Mouse (Mus musculus): ENCODE results near the gene Rap1gap2. TPM values are rescaled to one million over a fixed set of nuclear protein-coding genes. Genes with fewer than 3 reads are reported as not detected.

Rap1gap2 gene
- polyA plus RNA-seq, 1 experiment from 2014 or later: 6.6 TPM

DNA sequence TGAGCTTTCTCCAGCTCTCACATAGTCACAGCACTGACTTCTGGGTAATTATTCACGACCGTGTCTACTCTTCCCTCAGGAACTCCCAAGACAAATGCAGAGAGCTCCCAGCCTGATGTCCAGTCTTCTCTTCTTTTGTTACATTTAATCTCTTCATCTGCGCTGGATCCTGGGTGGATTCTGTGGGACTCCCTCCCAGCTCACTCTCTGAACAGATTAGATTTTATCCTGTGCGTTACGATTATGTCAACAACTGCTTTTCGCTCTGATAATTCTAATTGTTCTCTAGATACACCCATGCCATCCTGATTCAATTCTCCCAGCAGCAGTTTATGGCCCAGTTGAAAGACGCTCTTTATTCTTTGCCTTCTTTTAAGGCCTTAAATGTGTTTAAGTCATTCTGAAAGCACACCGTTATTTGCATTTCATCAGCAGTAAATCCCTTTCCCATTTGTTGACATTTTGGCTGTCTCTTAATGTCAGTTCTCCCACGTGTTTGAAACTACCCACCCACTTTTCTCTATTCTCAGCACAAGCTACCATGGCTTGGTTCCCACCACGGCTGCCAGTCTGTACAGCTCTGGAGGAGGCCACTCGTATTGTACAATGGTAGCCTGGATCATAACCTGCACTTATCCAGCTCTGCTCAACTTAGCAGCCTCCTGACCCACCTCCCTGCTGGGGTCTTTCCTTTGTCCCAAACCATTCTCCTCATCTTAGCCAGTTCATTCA is 180.8 kb downstream of the Rap1gap2 start:
- H3K36me3 ChIP-seq (ENCODE audit: control insufficient read depth, insufficient read depth, low read length): no peaks in the 10 kb centered on the region
- no peak overlapping the region for H3K4me3 ChIP-seq (ENCODE audit: low read depth, low read length)
- no peaks in the 10 kb centered on the region for H3K27me3 ChIP-seq (ENCODE audit: control insufficient read depth, insufficient read depth, low read length)
- H3K4me2 ChIP-seq: no peak overlapping the region
- H3K27ac ChIP-seq (ENCODE audit: low read depth, low read length): no peak overlapping the region
- no peak overlapping the region for H3K9ac ChIP-seq (ENCODE audit: low read depth, low read length)
- H3K9me3 ChIP-seq (replicated peaks; ENCODE audit: control insufficient read depth, low read length): no peaks in the 10 kb centered on the region
- 69% methylated on average over 11 of the region's 11 CpGs for WGBS (ENCODE audit: insufficient replicate concordance)
- no peak for ATAC-seq (replicated peaks; ENCODE audit: insufficient number of reproducible peaks, low FRiP score, low TSS enrichment)
- H3K4me1 ChIP-seq (ENCODE audit: control insufficient read depth, insufficient read depth, low read length): no peaks in the 10 kb centered on the region

DNA sequence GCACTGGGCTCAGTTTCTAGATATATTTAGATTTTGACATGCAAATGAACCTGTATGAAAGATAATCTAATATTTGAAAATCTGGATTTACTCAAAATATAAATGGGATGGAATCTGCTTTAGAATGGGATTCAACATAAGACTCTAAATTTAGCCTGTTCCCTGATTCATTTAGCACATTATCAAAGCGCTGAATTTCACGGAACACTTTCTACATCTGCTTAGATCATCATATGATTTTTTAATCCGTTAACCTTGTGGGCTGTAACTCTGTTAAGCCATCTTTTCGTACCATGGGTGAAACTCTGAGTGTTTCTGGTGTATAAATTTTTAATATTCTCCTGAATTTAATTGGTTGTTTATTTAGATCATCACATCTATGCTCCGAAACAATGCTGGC is 184.4 kb downstream of the Rap1gap2 start:
- Histone ChIP-seq H3K4me3 (ENCODE audit: low read depth, low read length) (no peak overlapping the region), H3K27me3 (ENCODE audit: control insufficient read depth, insufficient read depth, low read length) (no peaks in the 10 kb centered on the region), H3K9me3 (replicated peaks; ENCODE audit: control insufficient read depth, low read length) (no peaks in the 10 kb centered on the region), H3K4me2 (no peak overlapping the region), H3K36me3 (ENCODE audit: control insufficient read depth, insufficient read depth, low read length) (no peaks in the 10 kb centered on the region), H3K9ac (ENCODE audit: low read depth, low read length) (no peak overlapping the region), H3K27ac (ENCODE audit: low read depth, low read length) (no peak overlapping the region), H3K4me1 (ENCODE audit: control insufficient read depth, insufficient read depth, low read length) (no peaks in the 10 kb centered on the region)
- no peak for ATAC-seq (replicated peaks; ENCODE audit: insufficient number of reproducible peaks, low FRiP score, low TSS enrichment)
- 85% methylated on average over 5 of the region's 5 CpGs for WGBS (ENCODE audit: insufficient replicate concordance)

DNA sequence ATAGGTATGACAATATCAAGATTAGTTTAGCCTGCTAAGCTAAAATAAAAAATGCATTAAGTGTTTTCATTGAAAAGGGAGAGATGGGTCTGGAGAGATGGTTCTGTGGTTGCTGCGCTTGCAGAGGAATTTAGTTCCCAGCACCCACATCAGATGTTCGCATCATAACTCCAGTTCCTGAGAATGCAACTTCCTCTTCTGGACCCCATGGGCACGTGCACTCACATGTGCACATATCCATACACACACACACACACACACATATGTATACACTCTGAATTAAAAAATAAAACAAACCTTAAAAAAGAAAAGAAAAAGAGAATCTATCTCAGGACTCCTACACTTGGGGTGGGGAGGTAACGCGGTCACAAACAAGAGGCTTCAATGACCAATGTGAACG is 188.7 kb downstream of the Rap1gap2 start:
- Histone ChIP-seq H3K4me2 (no peak overlapping the region), H3K9ac (ENCODE audit: low read depth, low read length) (no peak overlapping the region), H3K36me3 (ENCODE audit: control insufficient read depth, insufficient read depth, low read length) (no peaks in the 10 kb centered on the region), H3K27me3 (ENCODE audit: control insufficient read depth, insufficient read depth, low read length) (no peaks in the 10 kb centered on the region), H3K4me1 (ENCODE audit: control insufficient read depth, insufficient read depth, low read length) (no peaks in the 10 kb centered on the region), H3K4me3 (ENCODE audit: low read depth, low read length) (no peak overlapping the region), H3K27ac (ENCODE audit: low read depth, low read length) (no peak overlapping the region), H3K9me3 (replicated peaks; ENCODE audit: control insufficient read depth, low read length) (no peaks in the 10 kb centered on the region)
- no peak for ATAC-seq (replicated peaks; ENCODE audit: insufficient number of reproducible peaks, low FRiP score, low TSS enrichment)
- 83% methylated on average over 6 of the region's 6 CpGs for WGBS (ENCODE audit: insufficient replicate concordance)

DNA sequence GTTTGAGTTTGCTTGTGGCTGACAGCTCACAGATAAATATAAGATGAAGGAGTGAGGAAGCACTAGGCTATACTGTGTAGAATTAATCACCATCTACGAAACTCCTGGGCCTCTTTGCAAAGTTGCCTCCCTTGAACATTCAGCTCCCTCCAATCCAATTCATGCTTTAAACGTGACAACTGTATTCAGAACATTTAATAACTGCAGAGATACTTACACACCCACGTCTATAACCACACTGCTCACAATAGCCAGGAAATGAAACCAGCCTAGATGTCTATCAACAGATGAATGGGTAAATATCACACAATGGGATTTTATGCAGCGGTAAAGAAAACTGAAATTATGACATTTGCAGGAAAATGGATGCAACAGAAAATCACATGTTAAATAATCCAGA is 189.6 kb downstream of the Rap1gap2 start:
- no peaks in the 10 kb centered on the region for H3K9me3 ChIP-seq (replicated peaks; ENCODE audit: control insufficient read depth, low read length)
- no peaks in the 10 kb centered on the region for H3K4me1 ChIP-seq (ENCODE audit: control insufficient read depth, insufficient read depth, low read length)
- 75% methylated on average over 4 of the region's 4 CpGs for WGBS (ENCODE audit: insufficient replicate concordance)
- no peak overlapping the region for H3K9ac ChIP-seq (ENCODE audit: low read depth, low read length)
- H3K4me3 ChIP-seq (ENCODE audit: low read depth, low read length): no peak overlapping the region
- no peaks in the 10 kb centered on the region for H3K36me3 ChIP-seq (ENCODE audit: control insufficient read depth, insufficient read depth, low read length)
- H3K27me3 ChIP-seq (ENCODE audit: control insufficient read depth, insufficient read depth, low read length): no peaks in the 10 kb centered on the region
- H3K27ac ChIP-seq (ENCODE audit: low read depth, low read length): no peak overlapping the region
- no peak for ATAC-seq (replicated peaks; ENCODE audit: insufficient number of reproducible peaks, low FRiP score, low TSS enrichment)
- H3K4me2 ChIP-seq: no peak overlapping the region

DNA sequence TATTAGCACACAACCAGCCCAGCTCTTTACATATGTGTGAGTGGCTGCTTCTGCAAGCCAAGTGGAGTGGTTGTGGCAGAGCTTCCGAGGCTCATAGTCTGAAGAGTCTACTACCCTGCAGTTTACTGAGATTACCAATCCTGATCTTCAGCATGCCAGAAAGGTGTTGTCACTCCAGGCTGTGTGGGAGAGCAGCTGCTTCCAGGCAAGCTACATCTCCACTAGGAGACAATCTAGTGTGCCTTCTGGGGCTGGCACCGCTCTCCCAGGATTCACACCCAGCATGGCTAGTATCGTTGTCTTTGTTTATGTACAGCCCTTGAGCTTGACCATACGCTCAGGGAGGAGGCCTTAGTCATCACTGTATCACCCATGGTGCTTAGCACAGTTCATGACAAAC is 191.1 kb downstream of the Rap1gap2 start:
- H3K9me3 ChIP-seq (replicated peaks; ENCODE audit: control insufficient read depth, low read length): no peaks in the 10 kb centered on the region
- no peak overlapping the region for H3K4me2 ChIP-seq
- no peaks in the 10 kb centered on the region for H3K36me3 ChIP-seq (ENCODE audit: control insufficient read depth, insufficient read depth, low read length)
- H3K4me1 ChIP-seq (ENCODE audit: control insufficient read depth, insufficient read depth, low read length): peaks cover 6% of the 10 kb centered on the region; the same call in 1 of the 2 replicates
- 73% methylated on average over 4 of the region's 4 CpGs for WGBS (ENCODE audit: insufficient replicate concordance)
- ATAC-seq (replicated peaks; ENCODE audit: insufficient number of reproducible peaks, low FRiP score, low TSS enrichment): no peak
- no peaks in the 10 kb centered on the region for H3K27me3 ChIP-seq (ENCODE audit: control insufficient read depth, insufficient read depth, low read length)
- no peak overlapping the region for H3K9ac ChIP-seq (ENCODE audit: low read depth, low read length)
- no peak overlapping the region for H3K27ac ChIP-seq (ENCODE audit: low read depth, low read length)
- H3K4me3 ChIP-seq (ENCODE audit: low read depth, low read length): no peak overlapping the region

DNA sequence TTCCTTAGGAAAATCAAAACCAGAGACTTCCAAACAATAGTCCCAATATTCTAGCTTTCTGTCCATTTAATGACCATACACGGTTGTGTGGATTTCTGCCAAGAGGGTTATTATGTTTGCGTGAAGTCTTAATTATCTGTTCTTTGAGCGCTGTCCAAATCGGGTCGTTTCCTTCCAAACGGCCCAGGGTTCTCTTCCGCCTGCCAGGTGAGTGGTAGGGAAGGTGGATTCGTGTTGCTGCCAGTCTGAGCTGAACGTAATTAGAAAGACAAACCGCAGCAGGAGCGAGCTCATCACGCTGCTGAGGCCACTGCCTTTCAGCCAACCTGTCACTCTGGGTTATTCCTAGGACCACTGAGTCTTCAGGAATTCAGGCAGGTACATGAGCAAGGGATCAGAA is 195.0 kb downstream of the Rap1gap2 start:
- no peak overlapping the region for H3K27ac ChIP-seq (ENCODE audit: low read depth, low read length)
- WGBS (ENCODE audit: insufficient replicate concordance): 84% methylated on average over 12 of the region's 12 CpGs
- H3K9me3 ChIP-seq (replicated peaks; ENCODE audit: control insufficient read depth, low read length): no peaks in the 10 kb centered on the region
- ATAC-seq (replicated peaks; ENCODE audit: insufficient number of reproducible peaks, low FRiP score, low TSS enrichment): no peak
- H3K4me1 ChIP-seq (ENCODE audit: control insufficient read depth, insufficient read depth, low read length): peaks cover 16% of the 10 kb centered on the region
- no peaks in the 10 kb centered on the region for H3K36me3 ChIP-seq (ENCODE audit: control insufficient read depth, insufficient read depth, low read length)
- H3K27me3 ChIP-seq (ENCODE audit: control insufficient read depth, insufficient read depth, low read length): no peaks in the 10 kb centered on the region
- no peak overlapping the region for H3K4me3 ChIP-seq (ENCODE audit: low read depth, low read length)
- H3K4me2 ChIP-seq: no peak overlapping the region
- H3K9ac ChIP-seq (ENCODE audit: low read depth, low read length): no peak overlapping the region

DNA sequence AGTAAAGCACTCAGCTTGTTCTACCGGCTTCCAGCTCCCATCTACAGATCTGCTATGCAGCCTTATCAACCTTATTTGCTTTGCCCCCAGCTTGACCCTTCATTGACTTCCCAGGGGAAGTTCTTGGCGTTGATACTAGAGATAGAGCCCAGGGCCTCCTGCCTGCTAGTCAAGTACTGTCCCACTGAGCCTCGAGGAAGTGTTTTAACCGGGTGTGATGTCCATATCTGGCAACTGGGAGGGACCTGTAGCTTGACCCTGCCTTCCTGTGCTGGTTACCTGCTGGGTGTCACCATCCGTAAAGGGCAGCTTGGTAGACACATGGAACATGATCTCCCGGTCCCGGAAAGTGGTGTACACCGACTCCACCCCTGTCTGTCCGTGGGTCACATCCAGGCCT is 196.6 kb downstream of the Rap1gap2 start:
- no peaks in the 10 kb centered on the region for H3K27me3 ChIP-seq (ENCODE audit: control insufficient read depth, insufficient read depth, low read length)
- H3K4me2 ChIP-seq: no peak overlapping the region
- H3K4me3 ChIP-seq (ENCODE audit: low read depth, low read length): no peak overlapping the region
- H3K27ac ChIP-seq (ENCODE audit: low read depth, low read length): no peak overlapping the region
- H3K9ac ChIP-seq (ENCODE audit: low read depth, low read length): no peak overlapping the region
- 38% methylated on average over 9 of the region's 9 CpGs for WGBS (ENCODE audit: insufficient replicate concordance)
- peaks cover 32% of the 10 kb centered on the region for H3K4me1 ChIP-seq (ENCODE audit: control insufficient read depth, insufficient read depth, low read length)
- no peaks in the 10 kb centered on the region for H3K9me3 ChIP-seq (replicated peaks; ENCODE audit: control insufficient read depth, low read length)
- H3K36me3 ChIP-seq (ENCODE audit: control insufficient read depth, insufficient read depth, low read length): no peaks in the 10 kb centered on the region
- no peak for ATAC-seq (replicated peaks; ENCODE audit: insufficient number of reproducible peaks, low FRiP score, low TSS enrichment)

DNA sequence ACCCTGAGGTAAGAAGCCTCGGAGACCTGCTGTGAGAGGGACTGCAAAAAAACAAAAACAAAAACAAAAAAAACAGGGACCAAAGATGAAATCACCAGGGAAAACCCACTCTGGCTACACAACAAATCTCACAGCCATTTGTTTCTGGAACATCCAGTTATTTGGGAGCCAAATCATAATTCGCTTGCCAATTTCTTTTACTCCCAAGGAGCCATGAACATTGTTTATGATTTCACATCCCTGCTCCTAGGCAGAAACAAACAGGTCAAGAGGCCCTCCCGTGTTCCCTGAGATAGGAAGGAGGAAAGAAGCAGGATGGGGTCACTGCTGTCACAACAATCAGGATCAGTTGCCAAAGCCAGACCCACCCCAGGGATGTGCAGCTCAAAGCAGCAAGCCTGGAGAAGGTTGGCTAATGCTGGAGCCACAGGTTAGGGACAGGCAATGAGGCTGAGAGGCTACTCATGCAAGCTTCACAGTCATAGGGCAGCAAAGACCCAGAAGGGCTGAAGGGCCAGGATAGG is 197.2 kb downstream of the Rap1gap2 start:
- ATAC-seq (replicated peaks; ENCODE audit: insufficient number of reproducible peaks, low FRiP score, low TSS enrichment): no peak
- WGBS (ENCODE audit: insufficient replicate concordance): 65% methylated on average over 3 of the region's 3 CpGs
- no peaks in the 10 kb centered on the region for H3K36me3 ChIP-seq (ENCODE audit: control insufficient read depth, insufficient read depth, low read length)

DNA sequence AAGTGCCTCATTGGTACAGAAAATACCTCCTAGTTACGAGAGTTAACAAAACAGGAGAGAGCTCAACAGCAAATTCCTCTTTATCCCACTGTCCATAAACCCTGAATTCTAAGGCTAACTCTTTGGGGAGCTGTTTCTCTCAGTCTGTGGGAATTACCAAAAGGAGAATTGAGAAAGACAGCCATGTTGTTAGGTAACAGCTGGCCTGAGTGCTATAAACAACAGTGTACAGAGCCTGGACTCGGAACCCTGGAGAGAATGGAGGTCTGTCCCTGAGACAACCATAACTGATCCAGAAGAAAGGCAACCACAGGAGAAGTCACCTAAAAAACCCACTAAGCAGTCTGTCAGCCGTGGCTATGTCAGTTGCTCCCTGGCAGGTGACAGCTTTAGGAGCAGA is 198.3 kb downstream of the Rap1gap2 start:
- Histone ChIP-seq H3K36me3 (ENCODE audit: control insufficient read depth, insufficient read depth, low read length) (no peaks in the 10 kb centered on the region), H3K4me1 (ENCODE audit: control insufficient read depth, insufficient read depth, low read length) (peaks cover 41% of the 10 kb centered on the region), H3K27me3 (ENCODE audit: control insufficient read depth, insufficient read depth, low read length) (no peaks in the 10 kb centered on the region), H3K9ac (ENCODE audit: low read depth, low read length) (no peak overlapping the region), H3K9me3 (replicated peaks; ENCODE audit: control insufficient read depth, low read length) (no peaks in the 10 kb centered on the region), H3K27ac (ENCODE audit: low read depth, low read length) (no peak overlapping the region), H3K4me2 (no peak overlapping the region), H3K4me3 (ENCODE audit: low read depth, low read length) (no peak overlapping the region)
- 82% methylated on average over 3 of the region's 3 CpGs for WGBS (ENCODE audit: insufficient replicate concordance)
- ATAC-seq (replicated peaks; ENCODE audit: insufficient number of reproducible peaks, low FRiP score, low TSS enrichment): no peak

More for the DNA sequence above, 197.2 kb downstream of the Rap1gap2 start:
- no peaks in the 10 kb centered on the region for H3K27me3 ChIP-seq (ENCODE audit: control insufficient read depth, insufficient read depth, low read length)
- no peak overlapping the region for H3K27ac ChIP-seq (ENCODE audit: low read depth, low read length)
- H3K9ac ChIP-seq (ENCODE audit: low read depth, low read length): no peak overlapping the region
- no peak overlapping the region for H3K4me3 ChIP-seq (ENCODE audit: low read depth, low read length)
- peaks cover 38% of the 10 kb centered on the region for H3K4me1 ChIP-seq (ENCODE audit: control insufficient read depth, insufficient read depth, low read length)
- H3K4me2 ChIP-seq: no peak overlapping the region
- no peaks in the 10 kb centered on the region for H3K9me3 ChIP-seq (replicated peaks; ENCODE audit: control insufficient read depth, low read length)

Measured in heart, embryonic 11.5 days (tissue).